Mouse (Mus musculus): ENCODE results near the gene Gm10378. TPM values are rescaled to one million over a fixed set of nuclear protein-coding genes. Genes with fewer than 3 reads are reported as not detected.
"Not testable (repeated sequence)": the region's sequence is repeated elsewhere in the genome, so short reads cannot be mapped to it uniquely, and the experiment has no call there.

The Gm10378 gene
- polyA plus RNA-seq (2015; fragmentation: Nextera tagmentation; extraction: Ambion mirVana) = not detected in 2 replicates

- H3K4me1 ChIP-seq (ENCODE audit: control insufficient read depth, insufficient read depth, low read depth, low read length); H3K4me3 ChIP-seq (ENCODE audit: low read length); H3K4me2 ChIP-seq (ENCODE audit: low read length); H3K9ac ChIP-seq (ENCODE audit: low read depth, low read length); H3K27ac ChIP-seq (ENCODE audit: low read depth, low read length); H3K27me3 ChIP-seq (replicated peaks; ENCODE audit: control insufficient read depth, insufficient read depth, low read length); H3K9me3 ChIP-seq (ENCODE audit: control insufficient read depth, low read length); ATAC-seq; H3K36me3 ChIP-seq (ENCODE audit: control insufficient read depth, insufficient read depth, low read length): not testable (repeated sequence)
- WGBS = no CpG with 5 or more reads among the region's 1 CpGs
Measured at GRCm38 (mm10) chr14:42655638-42656037, at the start of gene Gm10378. Gm10378 (plus strand) TSS chr14:42655938.

GRCm38 (mm10) chr14:42641817-42642216, 13.9 kb upstream of the Gm10378 start, which contains the start of gene Gm3633:
Gm3633 (minus strand) TSS chr14:42641917.
- not testable (repeated sequence) for H3K4me1 ChIP-seq (ENCODE audit: control insufficient read depth, insufficient read depth, low read depth, low read length); H3K27me3 ChIP-seq (replicated peaks; ENCODE audit: control insufficient read depth, insufficient read depth, low read length); H3K4me2 ChIP-seq (ENCODE audit: low read length); ATAC-seq; H3K36me3 ChIP-seq (ENCODE audit: control insufficient read depth, insufficient read depth, low read length); H3K9ac ChIP-seq (ENCODE audit: low read depth, low read length); H3K4me3 ChIP-seq (ENCODE audit: low read length); H3K27ac ChIP-seq (ENCODE audit: low read depth, low read length); H3K9me3 ChIP-seq (ENCODE audit: control insufficient read depth, low read length)
- no CpG with 5 or more reads among the region's 2 CpGs for WGBS

Small RNA genes within 50 kb of the gene (microRNA-seq; reads per million reads assigned to microRNA genes)
- not detected for gene Gm23620
- not detected for gene Gm25228

Other genes with a start within 250 kb of the Gm10378 start
- gene Gm8005, start 216.3 kb upstream of the Gm10378 start, polyA plus RNA-seq (2015; fragmentation: Nextera tagmentation; extraction: Ambion mirVana) = not detected in 2 replicates
- not detected in 2 replicates for gene Gm8011, start 192.1 kb upstream of the Gm10378 start, polyA plus RNA-seq (2015; fragmentation: Nextera tagmentation; extraction: Ambion mirVana)
- gene Gm8020, start 153.6 kb upstream of the Gm10378 start, polyA plus RNA-seq (2015; fragmentation: Nextera tagmentation; extraction: Ambion mirVana) = not detected in 2 replicates
- not detected in 2 replicates for gene Gm8024, start 131.7 kb upstream of the Gm10378 start, polyA plus RNA-seq (2015; fragmentation: Nextera tagmentation; extraction: Ambion mirVana)
- gene Gm17124, start 56.1 kb upstream of the Gm10378 start, polyA plus RNA-seq (2015; fragmentation: Nextera tagmentation; extraction: Ambion mirVana) = not detected in 2 replicates
- gene Gm3633, start 14.0 kb upstream of the Gm10378 start, polyA plus RNA-seq (2015; fragmentation: Nextera tagmentation; extraction: Ambion mirVana) = not detected in 2 replicates
- gene Gm3015, start 112.9 kb downstream of the Gm10378 start, polyA plus RNA-seq (2015; fragmentation: Nextera tagmentation; extraction: Ambion mirVana) = not detected in 2 replicates
- gene Gm10377, start 142.0 kb downstream of the Gm10378 start, polyA plus RNA-seq (2015; fragmentation: Nextera tagmentation; extraction: Ambion mirVana) = not detected in 2 replicates
- not detected in 2 replicates for gene Gm21977, start 197.5 kb downstream of the Gm10378 start, polyA plus RNA-seq (2015; fragmentation: Nextera tagmentation; extraction: Ambion mirVana)